Mouse (Mus musculus): ENCODE results near the gene Vrk3. TPM values are rescaled to one million over a fixed set of nuclear protein-coding genes. Genes with fewer than 3 reads are reported as not detected.

The Vrk3 gene
- polyA plus RNA-seq, 1 experiment from 2014 or later, result 32.5 TPM

GRCm38 (mm10) chr7:44780101-44780500 lies 31.9 kb downstream of the Vrk3 start:
- no peak for ATAC-seq (ENCODE audit: low FRiP score)
- Histone ChIP-seq H3K9ac (ENCODE audit: low read depth, low read length) (no peak overlapping the region), H3K4me1 (replicated peaks; ENCODE audit: control insufficient read depth, insufficient read depth, low read length) (no peaks in the 10 kb centered on the region), H3K9me3 (ENCODE audit: control insufficient read depth, low read length) (no peaks in the 10 kb centered on the region), H3K4me2 (replicated peaks; ENCODE audit: low read depth, low read length) (no peak overlapping the region), H3K36me3 (ENCODE audit: control insufficient read depth, insufficient read depth, low read length) (no peaks in the 10 kb centered on the region), H3K27me3 (ENCODE audit: control insufficient read depth, insufficient read depth, low read length) (no peaks in the 10 kb centered on the region), H3K4me3 (ENCODE audit: low read depth, low read length) (no peak overlapping the region), H3K27ac (ENCODE audit: low read depth, low read length) (no peak overlapping the region)
- WGBS, result 90% methylated on average over 8 of the region's 8 CpGs
- DNase-seq (ENCODE audit: low spot score), result no peak

DNA sequence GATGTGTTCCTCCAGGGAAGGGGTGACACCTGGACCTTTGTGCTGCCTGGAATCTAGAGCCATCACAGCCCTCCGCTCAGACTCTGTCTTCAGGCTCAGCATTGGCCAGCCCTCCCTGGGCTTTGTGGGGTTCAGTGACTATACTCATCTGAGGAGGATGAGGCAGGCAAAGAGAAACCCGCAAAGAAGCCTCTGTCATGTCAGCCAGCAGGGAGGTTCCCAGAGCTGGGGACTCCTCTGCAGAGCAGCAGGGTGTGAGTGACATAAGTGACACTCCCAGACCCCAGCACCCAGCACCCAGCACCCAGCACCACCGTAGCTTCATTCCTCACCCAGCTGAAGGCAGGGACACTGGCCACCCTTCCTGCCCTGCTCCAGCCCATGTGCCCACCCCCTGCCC lies 41.3 kb downstream of the Vrk3 start:
- WGBS, result 86% methylated on average over 3 of the region's 3 CpGs
- H3K4me2 ChIP-seq (replicated peaks; ENCODE audit: low read depth, low read length), result no peak overlapping the region
- DNase-seq (ENCODE audit: low spot score), result no peak

DNA sequence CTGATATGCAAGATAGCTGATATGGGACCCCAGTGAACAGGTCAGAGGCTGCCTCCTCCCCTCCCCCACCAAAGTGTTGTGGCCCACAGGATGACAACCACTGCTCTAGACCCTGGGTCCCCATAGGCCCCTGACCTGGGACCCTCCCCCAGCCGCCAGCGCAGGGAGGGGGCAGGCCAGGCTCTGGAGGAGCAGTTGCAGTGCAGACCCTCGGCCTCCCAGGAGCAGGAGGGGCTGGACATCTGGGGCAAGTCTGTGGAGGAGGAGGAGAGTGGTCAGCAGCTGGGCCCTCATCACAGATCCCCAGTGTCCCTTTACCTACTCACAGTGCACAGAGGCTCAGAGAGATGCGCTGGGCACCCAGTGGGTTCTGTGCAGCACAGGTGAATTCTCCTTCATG lies 41.9 kb downstream of the Vrk3 start:
- no peak overlapping the region for H3K4me3 ChIP-seq (ENCODE audit: low read depth, low read length)
- ATAC-seq (ENCODE audit: low FRiP score) (no peak), DNase-seq (ENCODE audit: low spot score) (no peak)
- no peaks in the 10 kb centered on the region for H3K27me3 ChIP-seq (ENCODE audit: control insufficient read depth, insufficient read depth, low read length)
- H3K4me1 ChIP-seq (replicated peaks; ENCODE audit: control insufficient read depth, insufficient read depth, low read length), result no peaks in the 10 kb centered on the region
- WGBS, result 55% methylated on average over 4 of the region's 4 CpGs
- no peaks in the 10 kb centered on the region for H3K36me3 ChIP-seq (ENCODE audit: control insufficient read depth, insufficient read depth, low read length)
- no peak overlapping the region for H3K27ac ChIP-seq (ENCODE audit: low read depth, low read length)
- H3K9me3 ChIP-seq (ENCODE audit: control insufficient read depth, low read length), result no peaks in the 10 kb centered on the region
- H3K4me2 ChIP-seq (replicated peaks; ENCODE audit: low read depth, low read length), result no peak overlapping the region
- no peak overlapping the region for H3K9ac ChIP-seq (ENCODE audit: low read depth, low read length)

More for the DNA sequence above, 41.3 kb downstream of the Vrk3 start:
- Histone ChIP-seq H3K4me3 (ENCODE audit: low read depth, low read length) (no peak overlapping the region), H3K27me3 (ENCODE audit: control insufficient read depth, insufficient read depth, low read length) (no peaks in the 10 kb centered on the region), H3K9me3 (ENCODE audit: control insufficient read depth, low read length) (no peaks in the 10 kb centered on the region), H3K36me3 (ENCODE audit: control insufficient read depth, insufficient read depth, low read length) (no peaks in the 10 kb centered on the region), H3K27ac (ENCODE audit: low read depth, low read length) (no peak overlapping the region), H3K4me1 (replicated peaks; ENCODE audit: control insufficient read depth, insufficient read depth, low read length) (no peaks in the 10 kb centered on the region), H3K9ac (ENCODE audit: low read depth, low read length) (no peak overlapping the region)
- no peak for ATAC-seq (ENCODE audit: low FRiP score)

DNA sequence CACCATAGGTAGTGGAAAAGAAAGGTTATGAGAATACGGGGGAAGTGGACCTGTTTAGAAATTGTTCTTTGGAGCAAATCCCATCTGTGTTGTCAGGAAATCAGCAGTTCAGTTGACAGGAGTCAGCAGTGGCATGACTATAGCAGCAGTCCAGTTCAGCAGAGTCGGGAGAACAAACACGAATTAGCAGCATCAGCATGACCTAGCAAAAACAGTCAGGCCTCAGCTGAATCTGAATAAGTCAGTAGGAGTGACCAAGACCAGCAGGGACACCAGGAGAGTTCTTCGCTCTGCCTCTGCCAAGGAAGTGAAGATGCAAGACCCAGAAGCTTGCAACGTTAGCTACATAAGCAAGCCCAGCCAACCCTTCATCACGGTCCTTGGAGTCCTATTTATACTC lies 44.6 kb downstream of the Vrk3 start:
- H3K9ac ChIP-seq (ENCODE audit: low read depth, low read length), result no peak overlapping the region
- no peak overlapping the region for H3K4me3 ChIP-seq (ENCODE audit: low read depth, low read length)
- ATAC-seq (ENCODE audit: low FRiP score), result no peak
- no peak for DNase-seq (ENCODE audit: low spot score)
- H3K27ac ChIP-seq (ENCODE audit: low read depth, low read length), result no peak overlapping the region
- no peaks in the 10 kb centered on the region for H3K36me3 ChIP-seq (ENCODE audit: control insufficient read depth, insufficient read depth, low read length)
- 83% methylated on average over 6 of the region's 6 CpGs for WGBS
- H3K27me3 ChIP-seq (ENCODE audit: control insufficient read depth, insufficient read depth, low read length), result no peaks in the 10 kb centered on the region
- no peak overlapping the region for H3K4me2 ChIP-seq (replicated peaks; ENCODE audit: low read depth, low read length)
- H3K4me1 ChIP-seq (replicated peaks; ENCODE audit: control insufficient read depth, insufficient read depth, low read length), result no peaks in the 10 kb centered on the region
- no peaks in the 10 kb centered on the region for H3K9me3 ChIP-seq (ENCODE audit: control insufficient read depth, low read length)

DNA sequence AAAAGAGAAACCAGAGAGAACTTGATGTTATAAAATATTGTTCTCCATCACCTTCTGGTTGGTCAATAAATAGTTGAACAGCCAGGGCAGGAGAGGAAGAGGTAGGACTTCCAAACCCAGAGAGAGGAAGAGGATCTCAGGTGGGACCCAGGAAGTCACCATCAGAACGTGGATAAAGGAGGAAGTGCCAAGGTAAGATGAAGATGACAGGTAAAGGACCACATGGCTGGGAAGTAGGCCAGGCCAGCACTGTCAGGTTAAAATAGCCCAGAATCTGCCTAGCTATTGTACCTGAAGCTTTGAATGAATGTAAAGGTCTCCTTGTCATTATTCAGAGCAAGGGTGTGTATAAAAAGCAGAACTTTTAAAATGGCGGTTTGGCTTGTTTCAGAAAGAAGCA lies 60.7 kb downstream of the Vrk3 start:
- Histone ChIP-seq H3K4me1 (replicated peaks; ENCODE audit: control insufficient read depth, insufficient read depth, low read length) (no peaks in the 10 kb centered on the region), H3K9ac (ENCODE audit: low read depth, low read length) (no peak overlapping the region), H3K27me3 (ENCODE audit: control insufficient read depth, insufficient read depth, low read length) (no peaks in the 10 kb centered on the region), H3K4me3 (ENCODE audit: low read depth, low read length) (no peak overlapping the region), H3K36me3 (ENCODE audit: control insufficient read depth, insufficient read depth, low read length) (no peaks in the 10 kb centered on the region), H3K27ac (ENCODE audit: low read depth, low read length) (no peak overlapping the region), H3K4me2 (replicated peaks; ENCODE audit: low read depth, low read length) (no peak overlapping the region), H3K9me3 (ENCODE audit: control insufficient read depth, low read length) (no peaks in the 10 kb centered on the region)
- no peak for ATAC-seq (ENCODE audit: low FRiP score)
- 88% methylated on average over 2 of the region's 2 CpGs for WGBS
- DNase-seq (ENCODE audit: low spot score), result no peak

- Histone ChIP-seq H3K27me3 (ENCODE audit: control insufficient read depth, insufficient read depth, low read length) (no peaks in the 10 kb centered on the region), H3K36me3 (ENCODE audit: control insufficient read depth, insufficient read depth, low read length) (no peaks in the 10 kb centered on the region), H3K9me3 (ENCODE audit: control insufficient read depth, low read length) (no peaks in the 10 kb centered on the region), H3K4me1 (replicated peaks; ENCODE audit: control insufficient read depth, insufficient read depth, low read length) (no peaks in the 10 kb centered on the region), H3K27ac (ENCODE audit: low read depth, low read length) (no peak overlapping the region), H3K9ac (ENCODE audit: low read depth, low read length) (no peak overlapping the region), H3K4me3 (ENCODE audit: low read depth, low read length) (no peak overlapping the region), H3K4me2 (replicated peaks; ENCODE audit: low read depth, low read length) (no peak overlapping the region)
- ATAC-seq (ENCODE audit: low FRiP score), result no peak
- DNase-seq (ENCODE audit: low spot score), result no peak
- WGBS, result 82% methylated on average over 3 of the region's 3 CpGs
These were observed 61.3 kb downstream of the Vrk3 start for GRCm38 (mm10) chr7:44809466-44809865.

- ATAC-seq (ENCODE audit: low FRiP score), result no peak
- no peaks in the 10 kb centered on the region for H3K9me3 ChIP-seq (ENCODE audit: control insufficient read depth, low read length)
- no peaks in the 10 kb centered on the region for H3K36me3 ChIP-seq (ENCODE audit: control insufficient read depth, insufficient read depth, low read length)
- H3K27ac ChIP-seq (ENCODE audit: low read depth, low read length), result no peak overlapping the region
- H3K4me2 ChIP-seq (replicated peaks; ENCODE audit: low read depth, low read length), result no peak overlapping the region
- H3K27me3 ChIP-seq (ENCODE audit: control insufficient read depth, insufficient read depth, low read length), result no peaks in the 10 kb centered on the region
- H3K9ac ChIP-seq (ENCODE audit: low read depth, low read length), result no peak overlapping the region
- no peak for DNase-seq (ENCODE audit: low spot score)
- no peak overlapping the region for H3K4me3 ChIP-seq (ENCODE audit: low read depth, low read length)
- peaks cover 4% of the 10 kb centered on the region; the same call in 1 of the 2 replicates for H3K4me1 ChIP-seq (replicated peaks; ENCODE audit: control insufficient read depth, insufficient read depth, low read length)
- WGBS, result 81% methylated on average over 4 of the region's 4 CpGs
These were observed 62.2 kb downstream of the Vrk3 start for GRCm38 (mm10) chr7:44810365-44810764.

- Histone ChIP-seq H3K9me3 (ENCODE audit: control insufficient read depth, low read length) (no peaks in the 10 kb centered on the region), H3K36me3 (ENCODE audit: control insufficient read depth, insufficient read depth, low read length) (no peaks in the 10 kb centered on the region), H3K4me3 (ENCODE audit: low read depth, low read length) (no peak overlapping the region), H3K4me1 (replicated peaks; ENCODE audit: control insufficient read depth, insufficient read depth, low read length) (peaks cover 4% of the 10 kb centered on the region; the same call in 1 of the 2 replicates), H3K27me3 (ENCODE audit: control insufficient read depth, insufficient read depth, low read length) (no peaks in the 10 kb centered on the region), H3K4me2 (replicated peaks; ENCODE audit: low read depth, low read length) (no peak overlapping the region), H3K9ac (ENCODE audit: low read depth, low read length) (no peak overlapping the region), H3K27ac (ENCODE audit: low read depth, low read length) (no peak overlapping the region)
- DNase-seq (ENCODE audit: low spot score) (no peak), ATAC-seq (ENCODE audit: low FRiP score) (no peak)
- 91% methylated on average over 7 of the region's 7 CpGs for WGBS
These were observed 62.8 kb downstream of the Vrk3 start for GRCm38 (mm10) chr7:44810819-44811557.

DNA sequence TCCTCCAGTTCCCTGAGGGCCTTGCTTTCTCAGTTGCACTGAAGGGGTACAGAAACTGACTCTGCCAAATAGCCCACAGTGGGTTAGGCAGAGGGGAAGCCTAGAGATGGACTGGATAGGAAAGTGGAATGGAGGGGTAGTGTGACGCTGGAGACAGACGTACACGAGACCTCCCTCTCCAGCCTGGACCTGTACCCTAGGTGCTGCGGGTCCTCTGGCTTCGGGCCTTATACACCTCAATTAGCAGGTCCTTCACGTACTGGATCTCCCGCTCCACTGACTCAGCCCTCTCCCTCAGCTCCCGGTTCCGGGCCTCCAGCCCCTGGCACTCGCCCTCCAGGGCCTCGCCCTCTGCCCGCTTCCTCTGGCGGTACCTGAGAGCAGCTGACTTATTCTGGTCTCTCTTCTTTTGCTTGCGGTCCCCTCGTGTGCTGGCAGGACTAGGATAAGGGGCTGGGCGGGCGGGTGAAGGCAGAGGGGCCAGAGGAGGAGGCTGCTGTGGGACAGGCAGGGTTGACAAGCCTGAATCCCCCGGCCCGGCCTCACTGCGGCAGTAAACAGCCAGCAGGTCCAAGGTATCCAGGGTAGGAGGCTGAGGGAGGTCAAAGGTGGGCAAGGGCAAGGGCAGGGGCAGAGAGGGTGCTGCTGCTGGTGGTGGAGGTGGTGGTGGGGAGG lies 64.6 kb downstream of the Vrk3 start:
- ATAC-seq (ENCODE audit: low FRiP score), result no peak
- 95% methylated on average over 20 of the region's 20 CpGs for WGBS

More for the DNA sequence above, 64.6 kb downstream of the Vrk3 start:
- H3K4me1 ChIP-seq (replicated peaks; ENCODE audit: control insufficient read depth, insufficient read depth, low read length), result peaks cover 8% of the 10 kb centered on the region; the same call in 1 of the 2 replicates
- H3K9me3 ChIP-seq (ENCODE audit: control insufficient read depth, low read length), result no peaks in the 10 kb centered on the region
- H3K27ac ChIP-seq (ENCODE audit: low read depth, low read length), result no peak overlapping the region
- H3K36me3 ChIP-seq (ENCODE audit: control insufficient read depth, insufficient read depth, low read length), result no peaks in the 10 kb centered on the region
- H3K4me3 ChIP-seq (ENCODE audit: low read depth, low read length), result no peak overlapping the region
- no peak overlapping the region for H3K9ac ChIP-seq (ENCODE audit: low read depth, low read length)
- no peak overlapping the region for H3K4me2 ChIP-seq (replicated peaks; ENCODE audit: low read depth, low read length)
- no peak for DNase-seq (ENCODE audit: low spot score)
- no peaks in the 10 kb centered on the region for H3K27me3 ChIP-seq (ENCODE audit: control insufficient read depth, insufficient read depth, low read length)

Data from hindbrain, embryonic 11.5 days (tissue).